Mouse (Mus musculus): ENCODE data around the gene Gm32742.

Gm32742 gene

DNA sequence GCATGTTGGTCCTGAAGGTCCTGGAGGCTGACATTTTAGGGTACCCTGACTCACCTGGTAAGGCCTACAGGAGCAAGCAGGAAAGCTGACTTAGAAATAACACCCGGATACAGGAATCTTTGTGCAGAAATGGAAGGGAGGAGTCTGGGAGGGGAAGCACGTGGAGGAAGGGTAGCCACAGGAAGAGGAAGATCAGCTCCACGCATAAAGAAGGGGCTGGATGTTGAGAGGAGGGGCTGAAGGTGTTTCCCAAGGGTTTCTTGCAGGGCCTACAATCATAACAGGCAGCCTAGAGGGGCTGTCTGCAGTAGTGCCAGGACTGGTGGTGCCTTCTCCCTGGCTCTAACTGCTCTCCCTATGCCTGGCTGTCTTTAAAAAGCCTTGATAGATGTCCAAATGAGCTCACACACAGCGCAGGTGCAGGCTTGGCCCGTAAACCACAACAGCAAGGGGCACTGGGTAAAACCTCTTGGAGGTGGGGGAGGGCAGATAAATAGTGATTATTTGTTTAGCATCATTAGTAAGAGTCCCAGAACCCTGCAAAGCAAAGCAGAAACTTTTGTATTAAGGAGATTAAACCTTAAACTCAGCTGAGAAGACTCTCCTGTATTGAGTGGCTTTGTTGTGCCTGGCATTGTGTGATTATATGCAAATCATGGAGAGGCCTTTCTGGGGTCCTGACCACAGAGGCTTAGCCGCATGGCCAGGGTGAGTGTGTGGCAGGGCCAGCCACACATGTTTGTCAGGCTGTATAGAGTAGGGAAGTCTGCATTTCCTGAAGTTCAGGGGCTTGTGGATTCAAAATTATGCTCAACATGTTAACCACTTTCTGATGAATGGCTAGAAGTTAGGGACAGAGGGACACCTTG lies at the start of gene Gm32742:
Gene Gm32742, minus strand, starts transcription at position 206 of the 869 bp plus-strand sequence.
- in situ Hi-C loops (cut with MboI, MseI), result no loop called here

DNA sequence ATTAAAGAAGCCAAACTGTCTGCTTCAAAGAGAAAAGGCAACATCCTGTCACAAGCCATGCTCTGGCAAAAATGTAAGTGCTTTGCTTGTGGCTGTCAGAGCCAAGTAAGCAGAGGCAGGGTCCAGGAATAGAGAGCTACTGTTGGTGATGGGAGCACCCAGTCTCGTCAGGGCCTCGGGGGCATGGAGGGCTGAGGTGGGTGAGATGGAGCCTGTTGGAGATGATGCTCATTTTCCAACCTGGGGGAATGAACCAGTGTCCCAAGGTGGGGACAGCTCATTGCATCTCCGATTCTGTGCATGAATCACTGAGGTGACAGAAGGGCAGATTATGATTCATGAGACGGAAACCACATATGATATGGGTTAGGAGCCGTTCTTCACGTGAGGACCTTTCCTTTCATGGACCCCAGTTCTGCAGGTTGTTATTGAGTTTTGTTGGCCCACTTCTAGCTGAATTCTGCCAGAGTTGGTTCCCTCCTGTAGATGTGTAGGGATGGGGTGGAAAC lies 48.5 kb upstream of the Gm32742 start:
- in situ Hi-C loops (cut with MboI, MseI), result no loop called here

DNA sequence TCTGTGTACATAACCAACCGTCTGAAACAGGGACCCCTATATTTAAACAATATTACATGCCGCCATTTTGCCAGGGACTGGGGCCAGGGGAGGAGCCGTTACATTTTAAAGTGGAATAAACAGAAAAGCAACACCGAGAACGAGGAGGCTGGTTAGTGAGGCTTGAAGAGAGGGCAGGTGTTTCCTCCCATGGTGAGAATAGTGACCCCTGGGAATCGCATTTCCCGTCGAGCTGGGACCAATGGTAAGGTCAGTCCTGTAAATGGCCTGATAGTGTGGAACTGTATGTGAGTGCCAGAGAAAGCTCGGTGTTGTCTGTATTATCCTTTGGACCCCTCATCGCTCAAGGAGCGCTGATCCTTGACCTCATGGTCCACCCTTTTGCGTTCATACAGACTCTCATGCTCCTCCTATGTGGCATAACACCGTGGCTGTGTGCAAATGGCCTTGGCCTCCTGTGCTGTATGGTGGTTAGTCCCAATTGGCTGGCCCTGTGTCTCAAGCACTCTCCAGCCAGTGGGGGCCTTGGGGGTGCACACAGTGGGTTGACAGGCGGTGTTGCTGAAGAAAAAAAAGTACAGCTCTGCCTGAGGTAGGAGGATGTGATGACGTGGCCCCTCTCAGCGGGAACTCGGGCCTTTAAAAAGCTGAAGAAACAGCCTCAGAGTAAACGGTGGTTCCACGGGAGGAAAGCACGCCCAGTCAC lies 47.9 kb upstream of the Gm32742 start, which contains the start of gene Pou2af1:
Gene Pou2af1, plus strand, starts transcription at position 686 of the 706 bp plus-strand sequence.
- in situ Hi-C loops (cut with MboI, MseI), result no loop called here

- in situ Hi-C loops (cut with MboI, MseI), result no loop called here
Measured at GRCm38 (mm10) chr9:51211191-51211590, 45.9 kb upstream of the Gm32742 start.

DNA sequence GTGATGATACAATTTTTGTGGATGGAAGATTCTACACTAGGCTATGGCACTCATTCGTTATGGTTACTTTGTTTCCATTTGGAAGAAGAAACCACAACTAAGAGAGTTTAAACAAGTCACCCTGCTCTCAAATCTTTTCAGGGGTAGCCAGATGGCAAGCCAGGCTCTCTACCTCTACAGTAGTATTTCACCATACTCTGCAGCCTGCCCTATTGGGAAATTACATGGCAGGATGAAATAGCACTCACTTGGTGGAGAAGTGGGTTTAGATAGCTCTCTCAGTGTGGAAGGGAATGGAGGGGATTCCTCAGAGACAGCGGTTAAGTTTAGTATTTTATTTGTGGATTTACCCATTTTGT lies 43.6 kb upstream of the Gm32742 start:
- in situ Hi-C loops (cut with MboI, MseI), result no loop called here

DNA sequence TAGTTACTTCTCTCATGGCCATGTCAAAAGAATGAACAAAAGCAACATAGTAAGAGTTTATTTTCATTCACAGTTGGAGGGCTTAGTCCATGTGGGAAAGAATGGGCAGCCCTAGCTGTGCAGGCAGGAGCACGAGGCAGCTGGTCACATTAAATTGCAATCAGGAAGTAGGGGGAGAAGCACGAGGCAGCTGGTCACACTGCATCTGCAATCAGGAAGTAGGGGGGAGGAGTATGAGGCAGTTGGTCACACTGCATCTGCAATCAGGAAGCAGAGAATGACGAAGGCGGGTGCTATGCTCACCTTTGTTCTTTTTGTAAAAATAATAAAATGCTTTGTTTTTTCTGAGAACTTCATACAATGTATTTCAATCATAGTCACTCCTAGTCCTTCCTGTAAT lies 29.5 kb upstream of the Gm32742 start:
- in situ Hi-C loops (cut with MboI, MseI), result no loop called here

DNA sequence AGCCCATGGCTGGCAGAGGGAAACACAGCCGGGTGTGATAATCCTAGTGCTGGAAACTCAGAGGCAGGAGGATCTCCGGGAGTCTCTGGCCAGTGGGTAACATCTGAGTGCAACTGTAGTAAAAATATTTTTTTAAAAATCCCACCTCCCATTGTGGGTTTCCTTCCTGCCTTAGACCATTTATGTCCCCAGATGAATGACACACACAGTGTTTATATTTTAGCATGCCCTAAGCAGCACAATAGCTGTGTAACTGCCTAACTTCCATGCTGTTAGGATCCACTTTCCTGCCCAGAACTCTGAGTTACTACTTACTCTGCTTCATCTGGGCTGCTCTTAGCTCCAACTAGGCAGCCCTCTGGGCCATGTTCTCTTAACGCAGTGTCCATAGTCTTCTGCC lies 25.3 kb upstream of the Gm32742 start:
- in situ Hi-C loops (cut with MboI, MseI), result no loop called here

DNA sequence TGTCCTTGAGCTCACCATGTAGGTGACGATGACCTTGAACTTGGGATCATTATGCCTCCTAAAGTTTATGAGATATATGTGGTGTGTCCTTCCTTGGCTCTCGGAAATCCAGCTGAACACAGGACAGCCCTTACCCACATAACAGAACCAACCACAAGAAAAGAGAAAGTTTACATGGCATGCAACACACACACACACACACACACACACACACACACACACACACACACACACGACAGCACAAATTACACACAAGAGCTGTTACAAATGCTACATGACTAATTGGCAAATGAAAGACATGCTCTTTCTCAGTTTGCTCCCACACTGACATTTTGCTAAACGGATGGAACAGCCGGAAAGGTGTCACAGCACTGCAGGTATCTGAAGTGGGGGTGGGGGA lies 20.6 kb upstream of the Gm32742 start:
- in situ Hi-C loops (cut with MboI, MseI), result no loop called here

GRCm38 (mm10) chr9:51185386-51185785 lies 20.1 kb upstream of the Gm32742 start:
- in situ Hi-C loops (cut with MboI, MseI), result no loop called here

DNA sequence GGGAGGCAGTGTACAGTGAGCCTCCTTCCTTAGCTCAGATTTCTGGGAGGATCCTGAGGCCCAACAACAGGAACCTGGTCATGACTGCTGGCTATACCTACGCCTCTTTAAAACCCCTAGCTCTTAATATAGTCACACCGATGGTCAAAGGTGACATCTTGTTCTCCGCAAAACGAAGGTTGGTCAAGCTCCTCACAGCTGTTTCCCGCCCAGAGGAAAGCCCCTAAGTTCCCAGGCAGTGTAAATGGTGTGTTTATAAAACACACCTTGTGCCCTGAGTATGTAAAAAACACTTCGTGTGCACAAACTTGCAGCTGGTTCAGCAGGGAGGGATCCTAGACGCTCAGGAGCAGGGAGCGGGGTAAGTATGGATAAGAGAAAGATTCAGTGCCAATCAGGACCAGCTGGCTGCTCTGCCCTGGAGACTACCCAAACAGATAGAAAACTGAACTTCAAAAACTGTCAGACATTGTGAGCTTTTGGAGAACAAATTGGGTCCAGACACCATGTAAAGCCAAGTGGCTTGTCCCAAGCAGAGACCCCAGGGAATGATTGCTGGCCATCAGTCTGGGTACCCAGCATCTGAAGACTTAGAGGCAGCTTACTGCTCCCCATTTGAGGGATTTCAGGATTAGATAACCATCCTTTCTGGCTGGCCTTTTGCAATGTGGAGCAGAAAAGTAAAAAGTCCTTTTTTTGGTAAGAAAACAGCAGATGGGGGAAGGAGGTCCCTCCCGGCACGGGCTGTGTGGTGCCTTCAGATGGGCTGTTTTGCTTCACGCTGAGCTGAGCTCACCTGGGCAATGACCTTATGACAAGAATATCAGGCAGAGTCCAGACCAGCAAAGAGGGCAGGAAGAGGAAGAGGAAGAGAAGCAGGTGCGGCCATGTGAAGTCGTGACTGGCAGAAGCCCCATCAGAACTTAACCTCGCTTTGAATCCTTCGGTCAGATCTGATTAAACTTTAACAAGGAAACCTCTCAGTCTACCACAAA lies 17.7 kb upstream of the Gm32742 start:
- in situ Hi-C loops (cut with MboI, MseI), result no loop called here

- in situ Hi-C loops (cut with MboI, MseI), result no loop called here
Measured at GRCm38 (mm10) chr9:51180621-51181020, 15.3 kb upstream of the Gm32742 start.

- in situ Hi-C loops (cut with MboI, MseI), result no loop called here
Measured at GRCm38 (mm10) chr9:51178297-51178696, 13.0 kb upstream of the Gm32742 start.

DNA sequence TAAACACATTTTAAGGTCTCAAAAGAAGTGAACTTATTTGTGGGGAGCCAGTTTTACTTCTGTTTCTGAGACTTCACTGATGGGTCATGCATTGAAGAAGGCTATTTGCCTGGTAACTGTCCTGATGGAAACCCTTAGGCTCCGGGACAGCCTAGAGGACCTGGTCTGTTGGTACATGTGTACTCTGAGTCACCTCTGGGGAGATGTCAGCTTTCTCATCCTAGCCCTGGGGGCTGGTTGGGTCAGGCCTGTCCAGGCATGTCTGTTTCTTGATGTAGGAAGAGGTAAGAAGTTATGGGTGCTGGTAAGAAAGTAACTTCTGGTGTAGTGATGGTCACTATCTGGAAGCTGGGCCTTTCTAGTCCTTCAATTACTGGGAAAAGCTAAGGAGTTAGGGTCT lies 10.4 kb upstream of the Gm32742 start:
- in situ Hi-C loops (cut with MboI, MseI), result no loop called here

DNA sequence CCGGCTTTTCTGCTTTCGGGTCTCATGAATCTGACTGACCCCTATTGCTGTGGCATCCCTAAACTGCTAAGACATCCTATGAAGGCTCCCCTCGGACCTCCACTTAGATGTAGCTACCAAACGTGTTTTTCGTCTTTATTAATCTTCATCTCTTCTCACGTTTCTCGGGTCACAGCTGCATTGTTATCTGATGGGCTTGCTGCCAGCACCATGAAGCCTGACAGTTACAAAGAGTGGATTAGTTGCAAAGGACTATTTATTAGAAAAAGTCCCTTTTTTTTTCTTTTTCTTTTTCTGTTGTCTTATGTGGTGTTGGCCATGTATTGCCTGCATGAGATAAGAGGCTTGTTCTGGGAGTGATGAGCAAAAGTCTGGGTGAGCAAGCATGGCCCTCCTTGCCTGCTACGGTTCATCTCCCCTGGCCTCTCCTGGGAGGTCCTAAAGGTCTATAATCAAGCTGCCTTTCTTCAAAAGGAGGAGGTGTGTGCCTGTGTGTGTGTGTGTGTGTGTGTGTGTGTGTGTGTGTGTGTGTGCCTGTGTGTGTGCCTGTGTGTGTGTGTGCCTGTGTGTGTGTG lies 9.7 kb upstream of the Gm32742 start:
- in situ Hi-C loops (cut with MboI, MseI), result no loop called here

DNA sequence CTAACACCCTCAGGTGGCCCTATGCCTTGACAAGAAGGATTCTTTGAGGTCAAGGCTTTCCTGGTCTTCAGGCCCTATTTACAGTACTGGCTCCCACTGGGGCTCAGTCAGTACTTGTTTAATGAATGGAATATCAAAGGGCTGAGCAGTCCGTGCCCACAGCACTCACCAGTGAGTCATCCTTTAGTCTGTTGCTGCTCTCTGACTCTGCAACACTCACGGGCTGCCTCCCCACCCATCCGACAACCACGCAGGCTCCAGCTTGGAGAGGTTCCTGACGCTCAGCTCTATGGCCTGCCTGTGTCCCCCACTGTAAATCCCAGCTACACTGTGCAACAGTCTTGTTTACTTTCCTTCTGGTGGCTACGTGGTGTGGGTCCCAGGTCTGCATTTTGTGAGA lies 5.0 kb upstream of the Gm32742 start:
- in situ Hi-C loops (cut with MboI, MseI), result no loop called here

DNA sequence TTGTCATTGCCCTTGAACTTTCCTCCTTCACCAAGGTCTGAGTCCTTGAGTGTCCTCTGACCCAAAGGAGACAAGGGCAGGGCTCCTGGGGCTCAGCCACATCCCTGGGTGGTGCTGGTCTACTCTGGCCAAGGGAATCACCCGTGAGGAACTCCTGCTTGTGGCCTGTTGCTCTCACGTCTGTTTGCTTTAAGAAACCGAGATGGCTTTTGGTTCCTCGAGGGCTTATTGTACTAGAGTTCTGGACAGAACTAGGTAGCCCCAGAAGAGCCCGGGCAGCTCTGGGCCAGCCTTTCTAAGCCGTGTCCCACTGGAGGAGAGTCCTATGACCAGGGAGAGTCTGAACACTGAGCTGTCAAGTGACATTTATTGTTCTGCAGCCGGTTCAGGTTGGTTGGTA lies 3.8 kb upstream of the Gm32742 start:
- in situ Hi-C loops (cut with MboI, MseI), result no loop called here

DNA sequence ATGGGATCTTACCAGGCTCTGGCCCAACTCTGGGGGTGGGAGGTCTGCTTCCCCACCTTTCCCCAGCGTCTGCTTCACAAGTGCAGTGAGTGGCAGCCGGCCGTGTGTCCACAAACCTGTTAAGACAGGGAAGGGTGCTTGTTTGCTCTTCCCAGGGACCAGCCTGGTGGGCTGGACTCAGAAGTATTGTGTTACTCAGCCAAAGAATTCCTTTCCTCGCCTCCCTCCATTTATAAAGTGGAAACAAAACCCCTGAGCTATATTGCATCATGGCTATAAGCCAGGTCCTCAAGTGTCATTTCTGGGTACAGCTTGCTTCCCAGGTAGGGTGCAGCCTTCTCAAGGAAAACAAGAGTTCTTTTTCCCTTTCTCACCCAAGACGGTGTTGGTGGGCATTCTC lies 3.4 kb upstream of the Gm32742 start:
- in situ Hi-C loops (cut with MboI, MseI), result no loop called here

DNA sequence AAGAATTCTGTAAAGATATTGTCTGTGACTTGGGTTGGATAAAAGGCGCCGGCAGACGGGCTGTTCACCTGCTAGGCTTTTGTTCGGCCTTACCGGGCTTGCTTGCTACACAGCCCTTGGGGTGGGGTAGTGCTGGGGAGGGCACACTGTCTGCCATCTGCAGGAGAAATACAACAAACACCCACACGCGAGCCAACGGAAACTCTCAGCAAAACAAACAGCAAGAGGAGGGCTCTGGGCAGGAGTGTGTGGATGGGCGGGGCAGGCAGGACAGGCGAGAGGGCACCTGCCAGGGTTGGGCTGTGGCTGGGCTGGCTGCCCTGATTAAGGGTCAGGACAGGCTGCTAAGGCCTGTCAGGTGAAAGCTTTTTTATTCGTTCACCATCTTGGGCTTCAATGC lies 2.6 kb upstream of the Gm32742 start:
- in situ Hi-C loops (cut with MboI, MseI), result no loop called here

- in situ Hi-C loops (cut with MboI, MseI), result no loop called here
Measured at GRCm38 (mm10) chr9:51163989-51164388, 1.3 kb downstream of the Gm32742 start.

DNA sequence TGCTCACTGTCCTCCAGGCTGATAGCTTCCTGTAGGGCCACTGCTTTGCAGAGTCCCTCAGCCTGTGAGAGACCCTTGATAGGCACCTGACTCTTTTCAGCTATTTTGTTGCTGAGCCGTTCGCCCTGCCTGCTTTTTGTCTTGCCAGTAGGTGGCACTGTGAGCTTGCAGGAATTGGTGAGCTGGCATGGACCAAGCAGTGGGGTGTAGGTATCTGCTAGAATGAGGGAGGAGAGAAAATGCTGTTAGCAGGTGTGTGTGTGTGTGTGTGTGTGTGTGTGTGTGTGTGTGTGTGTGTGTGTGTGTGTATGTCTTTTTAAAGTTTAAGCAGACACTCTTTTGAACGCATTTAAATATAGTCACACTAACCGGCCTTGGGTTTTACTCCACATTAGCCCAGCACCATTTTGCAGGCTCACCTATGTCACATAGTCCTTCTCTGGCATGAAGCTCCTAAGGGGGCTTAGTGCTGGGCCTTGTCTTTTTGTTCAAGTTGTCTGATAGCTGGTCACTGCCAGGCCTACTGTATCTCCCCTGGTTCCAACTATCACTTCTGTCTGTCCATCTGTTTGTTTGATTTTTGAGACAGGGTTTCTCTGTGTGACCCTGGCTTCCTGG lies 3.4 kb downstream of the Gm32742 start:
- in situ Hi-C loops (cut with MboI, MseI), result no loop called here
